Mouse (Mus musculus) CH12F3 (cell line): ENCODE data around the gene Msx2.

Experiments
- in situ Hi-C: fragments of 300-500 bp; cut with MboI; formaldehyde crosslinking; loops from 2 replicates; pipeline ENCODE4 v1.14.3; 2020; ENCODE audit warnings: low sequenced_read_pairs

The Msx2 gene

GRCm38 (mm10) chr13:53465191-53465820 lies 7.6 kb downstream of the Msx2 start:
- in situ Hi-C loops: no loop called here

- in situ Hi-C loops: no loop called here
These were observed 8.4 kb downstream of the Msx2 start for GRCm38 (mm10) chr13:53464441-53465001.

GRCm38 (mm10) chr13:53463946-53464345 lies 8.9 kb downstream of the Msx2 start:
- in situ Hi-C loops: no loop called here

- in situ Hi-C loops: no loop called here
These were observed 9.8 kb downstream of the Msx2 start for GRCm38 (mm10) chr13:53463037-53463436.

GRCm38 (mm10) chr13:53462649-53462970 lies 10.3 kb downstream of the Msx2 start:
- in situ Hi-C loops: no loop called here

- in situ Hi-C loops: no loop called here
These were observed 10.8 kb downstream of the Msx2 start for GRCm38 (mm10) chr13:53461855-53462648.

- in situ Hi-C loops: no loop called here
These were observed 11.5 kb downstream of the Msx2 start for GRCm38 (mm10) chr13:53461346-53461745.

GRCm38 (mm10) chr13:53458766-53459165 lies 14.1 kb downstream of the Msx2 start:
- in situ Hi-C loops: no loop called here

- in situ Hi-C loops: no loop called here
These were observed 17.8 kb downstream of the Msx2 start for GRCm38 (mm10) chr13:53454794-53455672.

- in situ Hi-C loops: no loop called here
These were observed 18.9 kb downstream of the Msx2 start for GRCm38 (mm10) chr13:53453927-53454326.

GRCm38 (mm10) chr13:53447609-53448008 lies 25.3 kb downstream of the Msx2 start:
- in situ Hi-C loops: no loop called here

- in situ Hi-C loops: no loop called here
These were observed 29.3 kb downstream of the Msx2 start for GRCm38 (mm10) chr13:53443602-53444001.

- in situ Hi-C loops: no loop called here
These were observed 30.5 kb downstream of the Msx2 start for GRCm38 (mm10) chr13:53442168-53442980.

GRCm38 (mm10) chr13:53441307-53442028 lies 31.4 kb downstream of the Msx2 start:
- in situ Hi-C loops: no loop called here

GRCm38 (mm10) chr13:53439957-53440356 lies 32.9 kb downstream of the Msx2 start:
- in situ Hi-C loops: no loop called here

GRCm38 (mm10) chr13:53426507-53426906 lies 46.4 kb downstream of the Msx2 start:
- in situ Hi-C loops: no loop called here

- in situ Hi-C loops: no loop called here
These were observed 51.7 kb downstream of the Msx2 start for GRCm38 (mm10) chr13:53421189-53421588.

GRCm38 (mm10) chr13:53420741-53421140 lies 52.1 kb downstream of the Msx2 start:
- in situ Hi-C loops: no loop called here

- in situ Hi-C loops: no loop called here
These were observed 53.2 kb downstream of the Msx2 start for GRCm38 (mm10) chr13:53419681-53420080.

GRCm38 (mm10) chr13:53417701-53418100 lies 55.2 kb downstream of the Msx2 start:
- in situ Hi-C loops: no loop called here
